Mouse (Mus musculus) midbrain, embryonic 16.5 days (tissue): ENCODE results near the gene Dbn1. TPM values are rescaled to one million over a fixed set of nuclear protein-coding genes. Genes with fewer than 3 reads are reported as not detected.

Experiments used
- ATAC-seq: fragments of 200-750 bp; cut with Nextera tagmentation; 2 replicates; pipeline ENCODE4 v1.8.0; 2017; ENCODE audit warnings: moderate TSS enrichment
- H3K27ac ChIP-seq: fragments of 300-500 bp; sonication (generic); 2 replicates; pipeline ENCODE4 v1.5.1; 2014; ENCODE audit warnings: mild to moderate bottlenecking, low read length, mixed read lengths
- H3K27me3 ChIP-seq: fragments of 300-500 bp; sonication (generic); 2 replicates; pipeline ENCODE4 v1.6.1; 2014; ENCODE audit warnings: low read depth, low read length, mixed read lengths; ENCODE audit not compliant: control insufficient read depth, insufficient read depth
- H3K36me3 ChIP-seq: fragments of 300-500 bp; sonication (generic); 2 replicates; pipeline ENCODE4 v1.6.1; 2014; ENCODE audit warnings: mild to moderate bottlenecking, low read length, moderate library complexity, mixed read lengths; ENCODE audit not compliant: control insufficient read depth, insufficient read depth
- H3K4me1 ChIP-seq: fragments of 300-500 bp; sonication (generic); 2 replicates; pipeline ENCODE4 v1.6.1; 2014; ENCODE audit warnings: mild to moderate bottlenecking, low read length, mixed read lengths; ENCODE audit not compliant: control insufficient read depth, insufficient read depth
- H3K4me2 ChIP-seq: fragments of 300-500 bp; sonication (generic); 2 replicates; pipeline ENCODE4 v1.6.1; 2014; ENCODE audit warnings: mild to moderate bottlenecking, low read length, mixed read lengths
- H3K4me3 ChIP-seq: fragments of 300-500 bp; sonication (generic); 2 replicates; pipeline ENCODE4 v1.5.1; 2014; ENCODE audit warnings: low read depth, mild to moderate bottlenecking, low read length, moderate library complexity, mixed read lengths
- H3K9ac ChIP-seq: fragments of 300-500 bp; sonication (generic); 2 replicates; pipeline ENCODE4 v1.6.1; 2014; ENCODE audit warnings: low read depth, low read length, mixed read lengths
- H3K9me3 ChIP-seq: fragments of 300-500 bp; sonication (generic); replicated peaks from 2 replicates; pipeline ENCODE4 v1.6.1; 2014; ENCODE audit warnings: mild to moderate bottlenecking, low read length, mixed read lengths; ENCODE audit not compliant: control insufficient read depth, poor library complexity, severe bottlenecking
- WGBS: fragments of 180-500 bp; shearing (Covaris S2); extraction: QIAGEN DNeasy Blood & Tissue Kit; methylation state at CpG from one replicate; pipeline ENCODE4 v1.1.7; 2014; 5-methylcytosine and 5-hydroxymethylcytosine counted together
- polyA plus RNA-seq: library from polyadenylated mRNA; unstranded; fragments of >200 nt; fragmentation: Nextera tagmentation; extraction: Ambion mirVana; gene quantifications from 2 replicates; pipeline ENCODE4 v1.2.1, GENCODE M21; 2015

Gene Dbn1
- polyA plus RNA-seq, 1 experiment from 2014 or later = 617 TPM

DNA sequence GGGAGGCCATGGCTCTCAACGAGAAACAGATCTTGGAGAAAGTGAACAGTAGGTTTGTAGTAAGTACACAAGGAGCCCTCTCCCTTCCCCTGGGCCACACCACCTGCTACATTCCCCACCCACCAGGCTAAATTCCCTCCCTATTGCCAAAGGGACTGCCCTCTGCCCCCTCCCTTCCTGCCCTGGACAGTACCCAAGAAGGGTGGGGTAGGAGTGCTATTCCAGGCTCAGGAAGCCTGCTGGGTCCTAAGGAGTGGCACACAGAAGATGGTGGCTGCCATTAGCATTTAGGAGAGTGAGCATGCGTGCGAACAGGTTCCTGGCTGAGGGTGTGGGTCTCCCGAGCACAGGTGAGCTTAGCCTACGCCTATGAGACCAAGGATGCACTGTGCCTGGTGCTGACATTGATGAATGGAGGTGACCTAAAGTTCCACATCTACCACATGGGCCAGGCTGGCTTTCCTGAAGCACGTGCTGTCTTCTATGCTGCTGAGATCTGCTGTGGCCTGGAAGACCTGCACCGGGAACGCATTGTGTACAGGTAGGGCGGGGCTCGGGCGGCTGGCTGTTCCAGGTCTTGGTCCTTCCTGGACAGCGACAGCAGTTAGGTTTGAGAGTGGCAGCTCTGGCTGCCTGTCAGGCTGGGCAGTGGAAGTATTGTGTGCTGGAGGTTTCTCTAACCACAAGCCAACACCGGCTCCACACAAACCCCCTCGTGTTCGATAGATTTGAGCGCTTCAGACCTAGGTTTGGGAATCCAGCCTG lies 35.9 kb downstream of the Dbn1 start:
- Histone ChIP-seq H3K27ac (no peak overlapping the region), H3K9ac (no peak overlapping the region), H3K9me3 (no peaks in the 10 kb centered on the region), H3K4me2 (no peak overlapping the region), H3K4me3 (no peak overlapping the region), H3K36me3 (peaks cover 26% of the 10 kb centered on the region), H3K4me1 (peaks cover 7% of the 10 kb centered on the region), H3K27me3 (no peaks in the 10 kb centered on the region)
- ATAC-seq = no peak
- WGBS = 96% methylated on average over 16 of the region's 16 CpGs

DNA sequence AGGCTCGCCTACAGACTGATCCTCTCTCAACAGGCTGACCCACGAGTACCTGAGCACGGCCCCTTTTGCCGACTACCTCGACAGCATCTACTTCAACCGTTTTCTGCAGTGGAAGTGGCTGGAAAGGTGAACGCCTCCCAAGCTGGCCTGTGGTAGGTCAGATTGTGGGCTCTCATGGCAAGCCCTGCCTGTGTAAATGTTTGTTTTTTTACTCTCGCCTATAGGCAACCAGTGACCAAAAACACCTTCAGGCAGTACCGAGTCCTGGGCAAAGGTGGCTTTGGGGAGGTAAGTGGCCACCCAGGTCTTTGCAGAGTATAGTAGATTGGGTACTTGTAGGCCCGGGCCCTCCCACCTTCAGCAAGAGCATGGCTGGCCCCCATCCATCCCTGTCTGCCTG lies 36.6 kb downstream of the Dbn1 start:
- Histone ChIP-seq H3K9ac (no peak overlapping the region), H3K27me3 (no peaks in the 10 kb centered on the region), H3K9me3 (no peaks in the 10 kb centered on the region), H3K36me3 (peaks cover 26% of the 10 kb centered on the region), H3K4me3 (no peak overlapping the region), H3K4me2 (no peak overlapping the region), H3K27ac (no peak overlapping the region), H3K4me1 (peaks cover 13% of the 10 kb centered on the region)
- WGBS = 92% methylated on average over 10 of the region's 10 CpGs
- no peak for ATAC-seq

DNA sequence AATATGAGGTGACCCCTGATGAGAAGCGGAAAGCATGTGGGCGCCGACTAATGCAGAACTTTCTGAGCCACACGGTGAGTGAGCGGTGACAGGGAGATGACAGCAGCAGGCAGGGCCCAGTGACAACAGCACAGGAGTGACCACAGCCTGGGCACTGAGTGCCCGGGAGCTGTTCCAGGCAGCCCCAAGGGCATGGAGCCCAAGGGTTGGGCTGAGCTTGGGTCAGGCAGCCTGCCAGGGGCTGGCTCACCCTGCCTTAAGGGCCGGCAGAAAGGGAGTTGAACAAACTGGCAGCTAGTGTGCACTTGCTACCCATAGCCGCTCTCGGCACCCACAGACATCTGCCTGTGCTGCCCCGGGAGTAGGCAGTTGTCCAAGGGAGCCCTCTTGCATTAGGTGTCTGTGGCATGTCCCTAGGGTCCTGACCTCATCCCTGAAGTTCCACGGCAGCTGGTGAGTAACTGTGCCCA lies 37.4 kb downstream of the Dbn1 start:
- no peak for ATAC-seq
- Histone ChIP-seq H3K9me3 (no peaks in the 10 kb centered on the region), H3K4me2 (no peak overlapping the region), H3K4me1 (peaks cover 19% of the 10 kb centered on the region), H3K4me3 (no peak overlapping the region), H3K36me3 (peaks cover 26% of the 10 kb centered on the region), H3K27me3 (no peaks in the 10 kb centered on the region), H3K27ac (no peak overlapping the region), H3K9ac (no peak overlapping the region)
- 94% methylated on average over 11 of the region's 11 CpGs for WGBS

DNA sequence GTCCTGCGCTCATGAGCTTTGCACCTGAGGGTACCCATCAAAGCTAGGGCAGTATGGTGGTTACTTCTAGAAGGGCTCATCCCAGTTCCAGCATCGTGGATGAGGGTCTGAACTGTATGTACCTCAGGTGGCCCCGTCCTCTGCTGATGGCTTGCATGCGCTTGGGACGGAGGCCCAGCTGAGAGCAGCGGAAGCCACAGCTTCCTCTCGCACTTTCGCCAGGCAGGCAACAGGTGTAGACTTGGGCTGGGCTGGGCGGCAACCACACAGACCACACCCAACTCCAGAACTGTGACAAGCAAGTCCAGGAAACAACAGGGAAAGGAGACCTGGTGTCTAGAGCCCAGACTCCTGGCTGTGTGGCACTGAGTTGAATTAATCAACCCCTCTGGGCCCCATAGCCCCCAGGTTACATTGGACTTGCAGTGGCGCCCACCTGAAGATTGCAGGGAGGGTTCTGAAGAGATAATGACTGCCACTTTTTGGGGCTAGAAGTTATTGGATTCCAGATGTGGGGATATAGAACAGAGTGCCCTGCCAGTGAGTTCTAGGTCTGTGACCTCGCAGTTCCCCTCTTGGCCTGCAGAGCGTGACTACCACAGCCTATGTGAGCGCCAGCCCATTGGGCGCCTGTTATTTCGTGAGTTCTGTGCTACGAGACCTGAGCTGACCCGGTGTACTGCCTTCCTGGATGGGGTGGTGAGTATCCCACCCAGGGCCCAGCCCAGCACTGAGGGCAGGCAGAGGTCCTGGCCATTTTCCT lies 38.1 kb downstream of the Dbn1 start:
- peaks cover 26% of the 10 kb centered on the region for H3K36me3 ChIP-seq
- ATAC-seq = no peak
- 90% methylated on average over 17 of the region's 17 CpGs for WGBS

DNA sequence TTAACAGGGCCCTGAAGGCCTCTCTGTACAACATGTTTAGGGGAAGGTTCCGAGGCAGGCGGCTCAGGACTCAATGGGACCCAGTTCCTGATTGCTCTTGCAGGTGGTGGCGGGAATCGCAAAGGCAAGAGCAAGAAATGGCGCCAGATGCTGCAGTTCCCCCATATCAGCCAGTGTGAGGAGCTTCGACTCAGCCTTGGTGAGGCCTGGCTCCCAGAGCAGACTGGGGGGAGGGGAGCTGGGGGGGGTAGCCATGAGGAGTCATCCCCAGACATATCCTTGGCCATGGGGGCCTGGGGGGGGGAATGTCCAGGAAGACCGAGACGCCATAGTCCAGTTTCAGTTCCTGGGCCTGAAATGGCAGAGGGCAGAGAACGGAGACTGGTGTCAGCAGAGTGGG lies 38.7 kb downstream of the Dbn1 start:
- 96% methylated on average over 9 of the region's 9 CpGs for WGBS
- no peaks in the 10 kb centered on the region for H3K27me3 ChIP-seq
- H3K36me3 ChIP-seq = peaks cover 26% of the 10 kb centered on the region
- H3K4me2 ChIP-seq = no peak overlapping the region
- H3K4me1 ChIP-seq = peaks cover 19% of the 10 kb centered on the region
- ATAC-seq = no peak
- H3K9ac ChIP-seq = no peak overlapping the region
- no peaks in the 10 kb centered on the region for H3K9me3 ChIP-seq
- H3K27ac ChIP-seq = no peak overlapping the region
- no peak overlapping the region for H3K4me3 ChIP-seq

More for the DNA sequence above, 38.1 kb downstream of the Dbn1 start:
- Histone ChIP-seq H3K9me3 (no peaks in the 10 kb centered on the region), H3K27me3 (no peaks in the 10 kb centered on the region), H3K27ac (no peak overlapping the region), H3K9ac (no peak overlapping the region), H3K4me2 (no peak overlapping the region), H3K4me3 (no peak overlapping the region), H3K4me1 (peaks cover 19% of the 10 kb centered on the region)

DNA sequence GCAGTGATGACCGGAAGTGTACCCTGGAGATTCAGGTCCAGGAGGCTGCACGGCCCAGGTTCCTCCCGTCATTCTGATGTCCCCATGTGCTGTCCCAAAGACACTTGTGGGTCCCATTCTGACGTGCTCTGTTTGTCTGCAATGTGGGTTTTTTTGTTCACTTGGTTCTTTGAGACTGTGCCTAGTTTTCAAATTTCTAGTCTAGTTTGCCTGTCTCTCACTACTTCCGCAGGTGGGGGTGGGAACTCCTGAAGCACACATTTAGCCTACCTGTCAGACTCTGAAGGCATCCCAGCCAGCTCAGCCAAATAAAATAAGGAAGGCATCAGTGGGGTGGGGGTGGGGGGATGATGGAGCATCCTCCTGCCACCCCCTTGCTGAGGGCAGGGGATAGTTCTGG lies 39.8 kb downstream of the Dbn1 start:
- WGBS = 91% methylated on average over 5 of the region's 5 CpGs
- Histone ChIP-seq H3K4me1 (peaks cover 23% of the 10 kb centered on the region), H3K27ac (no peak overlapping the region), H3K36me3 (peaks cover 23% of the 10 kb centered on the region), H3K9ac (no peak overlapping the region), H3K27me3 (no peaks in the 10 kb centered on the region), H3K9me3 (no peaks in the 10 kb centered on the region), H3K4me2 (no peak overlapping the region), H3K4me3 (no peak overlapping the region)
- no peak for ATAC-seq

DNA sequence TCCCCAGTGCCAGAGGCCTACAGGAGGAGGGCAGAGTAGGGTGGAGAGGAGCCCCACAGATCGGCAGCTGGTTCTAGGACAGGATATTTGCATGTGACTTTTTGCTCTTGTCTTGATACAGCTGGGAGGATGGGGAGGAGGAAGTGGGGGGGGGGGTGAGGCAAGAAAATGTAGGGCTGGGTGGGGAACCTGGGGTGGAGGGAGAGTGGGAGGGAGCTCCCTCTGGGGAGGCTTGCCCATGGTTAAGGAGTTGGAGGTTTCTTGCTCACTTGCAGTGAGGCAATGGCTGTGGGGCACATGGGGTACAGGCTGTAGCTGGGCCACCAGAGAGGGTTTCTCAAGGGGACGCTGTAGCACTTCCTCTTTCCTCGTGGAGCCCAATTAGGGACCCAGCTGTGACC lies 40.4 kb downstream of the Dbn1 start:
- Histone ChIP-seq H3K27ac (no peak overlapping the region), H3K4me3 (no peak overlapping the region), H3K9me3 (no peaks in the 10 kb centered on the region), H3K27me3 (no peaks in the 10 kb centered on the region), H3K4me2 (no peak overlapping the region), H3K9ac (no peak overlapping the region), H3K36me3 (peaks cover 18% of the 10 kb centered on the region), H3K4me1 (peaks cover 23% of the 10 kb centered on the region)
- no peak for ATAC-seq
- 61% methylated on average over 3 of the region's 3 CpGs for WGBS

DNA sequence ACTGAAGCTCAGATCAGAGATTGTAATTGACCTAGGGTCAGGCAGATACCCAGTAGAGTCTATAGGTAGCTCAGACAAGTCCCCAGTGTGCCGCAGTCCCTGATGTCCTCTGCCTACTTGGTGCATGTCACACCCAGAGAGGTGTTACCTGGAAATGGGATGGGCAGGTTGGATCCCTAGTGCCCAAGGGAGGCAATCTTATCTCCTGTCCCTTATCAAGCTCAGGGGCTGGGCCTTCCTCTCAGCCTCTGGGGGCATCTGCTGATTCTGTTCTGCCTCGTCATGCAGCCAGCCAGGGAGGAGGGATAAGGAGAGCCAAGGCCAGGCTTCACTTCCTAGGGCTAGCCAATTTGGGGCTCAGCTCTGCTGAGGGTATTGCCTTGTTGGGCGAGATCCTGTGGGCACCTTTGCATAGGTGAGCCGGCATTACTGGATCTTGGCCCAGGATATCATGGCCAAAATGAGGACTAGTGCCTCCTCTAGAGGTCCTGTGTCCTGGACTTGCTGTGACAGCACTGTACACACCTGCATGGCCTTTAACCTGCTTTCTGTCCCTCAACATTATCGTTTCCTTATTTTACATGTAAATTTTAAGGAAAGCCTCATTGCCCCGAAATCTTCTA lies 41.3 kb downstream of the Dbn1 start:
- H3K4me3 ChIP-seq = no peak overlapping the region
- no peak overlapping the region; the same call in 1 of the 2 replicates for H3K27ac ChIP-seq
- no peak for ATAC-seq
- H3K27me3 ChIP-seq = no peaks in the 10 kb centered on the region
- peaks cover 9% of the 10 kb centered on the region for H3K36me3 ChIP-seq
- WGBS = 85% methylated on average over 6 of the region's 6 CpGs
- no peaks in the 10 kb centered on the region for H3K9me3 ChIP-seq
- H3K9ac ChIP-seq = peak overlapping the region; percentile 93; the same call in 1 of the 2 replicates
- H3K4me2 ChIP-seq = peak overlapping the region; percentile 90
- peaks cover 23% of the 10 kb centered on the region for H3K4me1 ChIP-seq
